Mouse (Mus musculus) MEL (cell line): ENCODE results near the gene Samsn1. TPM values are rescaled to one million over a fixed set of nuclear protein-coding genes. Genes with fewer than 3 reads are reported as not detected.

Experiments
- DNase-seq: peaks from one replicate; pipeline ENCODE4 v3.0.0; 2011; ENCODE audit warnings: low read depth, low spot score
- H3K27ac ChIP-seq: 2 replicates; pipeline ENCODE4 v1.5.1; 2012; ENCODE audit warnings: low read depth, mild to moderate bottlenecking, control low read depth, low read length, moderate library complexity; ENCODE audit not compliant: control insufficient read depth
- H3K27me3 ChIP-seq, 2 experiments: fragments of 150-350 bp in 1 of 2; sonication (generic) in 1 of 2; 2 replicates each; pipeline ENCODE4 v1.6.1; 2012; ENCODE audit warnings: low read length in 2 of 2, mild to moderate bottlenecking in 2 of 2, improper control_type of control experiment in 1 of 2, moderate library complexity in 1 of 2; ENCODE audit not compliant: insufficient read depth in 2 of 2, control insufficient read depth in 1 of 2
- H3K36me3 ChIP-seq, 2 experiments: 2 replicates each; pipeline ENCODE4 v1.6.1; 2012 to 2014; ENCODE audit warnings: low read length in 2 of 2, improper control_type of control experiment in 1 of 2, inconsistent platforms in 1 of 2, mild to moderate bottlenecking in 1 of 2; ENCODE audit not compliant: insufficient read depth in 2 of 2, control insufficient read depth in 1 of 2
- H3K4me1 ChIP-seq, 2 experiments: fragments of 150-350 bp in 1 of 2; sonication (generic) in 1 of 2; 2 replicates each; pipeline ENCODE4 v1.6.1; 2012; ENCODE audit warnings: low read length in 2 of 2, improper control_type of control experiment in 1 of 2, mild to moderate bottlenecking in 1 of 2; ENCODE audit not compliant: insufficient read depth in 2 of 2, control insufficient read depth in 1 of 2
- H3K4me3 ChIP-seq, 2 experiments: fragments of 150-350 bp in 1 of 2; sonication (generic) in 1 of 2; 2 replicates each; pipeline ENCODE4 v1.5.1; 2012; ENCODE audit warnings: low read depth in 2 of 2, low read length in 2 of 2, mild to moderate bottlenecking in 2 of 2, moderate library complexity in 2 of 2, control low read depth in 1 of 2, improper control_type of control experiment in 1 of 2; ENCODE audit not compliant: control insufficient read depth in 1 of 2, insufficient read depth in 1 of 2
- H3K79me2 ChIP-seq: 2 replicates; pipeline ENCODE4 v1.6.1; 2012; ENCODE audit warnings: mild to moderate bottlenecking, low read length, moderate library complexity; ENCODE audit not compliant: control insufficient read depth, poor library complexity, insufficient read depth
- H3K9ac ChIP-seq: 2 replicates; pipeline ENCODE4 v1.6.1; 2012; ENCODE audit warnings: low read depth, mild to moderate bottlenecking, control low read depth, low read length, moderate library complexity; ENCODE audit not compliant: control insufficient read depth, poor library complexity, severe bottlenecking
- H3K9me3 ChIP-seq: fragments of 150-350 bp; sonication (generic); replicated peaks from 2 replicates; pipeline ENCODE4 v1.6.1; 2012; ENCODE audit warnings: mild to moderate bottlenecking, low read length, improper control_type of control experiment, moderate library complexity; ENCODE audit not compliant: insufficient read depth
- BHLHE40 ChIP-seq: IDR thresholded peaks from 2 replicates; pipeline ENCODE4 v1.6.1; 2012; ENCODE audit warnings: low read depth, mild to moderate bottlenecking, inconsistent platforms, low read length, improper control_type of control experiment, borderline replicate concordance
- CHD1 ChIP-seq: IDR thresholded peaks from 2 replicates; pipeline ENCODE4 v1.6.1; 2012; ENCODE audit warnings: low read depth, mild to moderate bottlenecking, inconsistent platforms, low read length, improper control_type of control experiment
- E2F4 ChIP-seq: IDR thresholded peaks from 2 replicates; pipeline ENCODE4 v1.6.1; 2011; ENCODE audit warnings: low read depth, low read length, improper control_type of control experiment, borderline replicate concordance
- EP300 ChIP-seq, 2 experiments: IDR thresholded peaks; 2 replicates each; pipeline ENCODE4 v1.6.1; 2011; ENCODE audit warnings: improper control_type of control experiment in 2 of 2, low read length in 2 of 2, low read depth in 1 of 2, mild to moderate bottlenecking in 1 of 2
- GABPA ChIP-seq: IDR thresholded peaks from 2 replicates; pipeline ENCODE4 v1.6.1; 2012; ENCODE audit warnings: low read depth, mild to moderate bottlenecking, inconsistent platforms, low read length, improper control_type of control experiment, moderate library complexity
- GATA1 ChIP-seq: IDR thresholded peaks from 2 replicates; pipeline ENCODE4 v1.6.1; 2011; ENCODE audit warnings: low read depth, low read length, improper control_type of control experiment
- HCFC1 ChIP-seq: IDR thresholded peaks from 2 replicates; pipeline ENCODE4 v1.6.1; 2012; ENCODE audit warnings: low read depth, mild to moderate bottlenecking, inconsistent platforms, low read length, improper control_type of control experiment, moderate library complexity
- KAT2A ChIP-seq: conservative IDR thresholded peaks from 2 replicates; pipeline ENCODE4 v1.6.1; 2012; ENCODE audit warnings: low read depth, low read length, improper control_type of control experiment, inconsistent platforms
- MAZ ChIP-seq: IDR thresholded peaks from 2 replicates; pipeline ENCODE4 v1.6.1; 2012; ENCODE audit warnings: low read depth, mild to moderate bottlenecking, inconsistent platforms, low read length, improper control_type of control experiment
- MYC ChIP-seq: IDR thresholded peaks from 2 replicates; pipeline ENCODE4 v1.6.1; 2011; ENCODE audit warnings: low read depth, mild to moderate bottlenecking, low read length, improper control_type of control experiment, moderate library complexity
- POLR2A ChIP-seq, 2 experiments: IDR thresholded peaks; 2 replicates each; pipeline ENCODE4 v1.6.1; 2011 to 2012; ENCODE audit warnings: low read length in 2 of 2, mild to moderate bottlenecking in 2 of 2, control low read depth in 1 of 2, improper control_type of control experiment in 1 of 2, low read depth in 1 of 2, moderate library complexity in 1 of 2; ENCODE audit not compliant: control insufficient read depth in 1 of 2, insufficient read depth in 1 of 2, poor library complexity in 1 of 2
- POLR2AphosphoS2 ChIP-seq: IDR thresholded peaks from 2 replicates; pipeline ENCODE4 v1.6.1; 2011; ENCODE audit warnings: low read length, improper control_type of control experiment
- RAD21 ChIP-seq: IDR thresholded peaks from 2 replicates; pipeline ENCODE4 v1.6.1; 2011; ENCODE audit warnings: mild to moderate bottlenecking, low read depth, low read length, improper control_type of control experiment
- SMC3 ChIP-seq: IDR thresholded peaks from 2 replicates; pipeline ENCODE4 v1.6.1; 2011; ENCODE audit warnings: low read depth, low read length, improper control_type of control experiment
- TAL1 ChIP-seq: IDR thresholded peaks from 2 replicates; pipeline ENCODE4 v1.6.1; 2012; ENCODE audit warnings: mild to moderate bottlenecking, inconsistent platforms, low read length, moderate library complexity, mixed read lengths
- TBP ChIP-seq: IDR thresholded peaks from 2 replicates; pipeline ENCODE4 v1.8.0; 2011; ENCODE audit warnings: low read depth, low read length, improper control_type of control experiment
- UBTF ChIP-seq: IDR thresholded peaks from 2 replicates; pipeline ENCODE4 v1.6.1; 2012; ENCODE audit warnings: low read depth, mild to moderate bottlenecking, inconsistent platforms, low read length, improper control_type of control experiment, moderate library complexity, borderline replicate concordance; ENCODE audit not compliant: insufficient read depth
- USF2 ChIP-seq, 2 experiments: IDR thresholded peaks; 2 replicates each; pipeline ENCODE4 v1.6.1; 2011 to 2012; ENCODE audit warnings: improper control_type of control experiment in 2 of 2, low read length in 2 of 2, borderline replicate concordance in 1 of 2, inconsistent platforms in 1 of 2, low read depth in 1 of 2, mild to moderate bottlenecking in 1 of 2; ENCODE audit not compliant: insufficient read depth in 1 of 2
- ZKSCAN1 ChIP-seq: IDR thresholded peaks from 2 replicates; pipeline ENCODE4 v1.6.1; 2012; ENCODE audit warnings: low read depth, mild to moderate bottlenecking, inconsistent platforms, low read length, improper control_type of control experiment, moderate library complexity
- polyA plus RNA-seq, 2 experiments: library from polyadenylated mRNA; stranded (reverse) in 1 of 2; unstranded in 1 of 2; fragments of >175 nt in 1 of 2; fragments of >200 nt in 1 of 2; gene quantifications; 2 replicates each; pipeline versions ENCODE4 v1.2.1 to v1.2.4; 2012; ENCODE audit warnings: low replicate concordance in 2 of 2, low read depth in 1 of 2; ENCODE audit not compliant: insufficient read length in 2 of 2, insufficient read depth in 1 of 2, missing spikeins in 1 of 2
- total RNA-seq: library from RNA; depleted of rRNA; stranded (reverse); fragments of 300-350 nt; gene quantifications from 2 replicates; pipeline ENCODE4 v1.2.3, GENCODE M21; 2012

The Samsn1 gene
- total and polyA plus RNA-seq, 3 experiments: 55.2 to 205 (median 63.0) TPM

GRCm38 (mm10) chr16:76047066-76047465, 25.0 kb upstream of the Samsn1 start:
- Histone ChIP-seq H3K27ac (no peak overlapping the region), H3K36me3 (no peaks in the 10 kb centered on the region), H3K4me1 (no peaks in the 10 kb centered on the region), H3K79me2 (no peaks in the 10 kb centered on the region), H3K9me3 (no peaks in the 10 kb centered on the region), H3K4me3 (no peak overlapping the region), H3K9ac (no peak overlapping the region), H3K27me3 (no peaks in the 10 kb centered on the region)
- TF ChIP-seq CHD1 (no peak), POLR2A (IDR thresholded peaks at IDR 0.05; ENCODE audit: control insufficient read depth in 1 of 2, insufficient read depth in 1 of 2, low read depth in 1 of 2, low read length in 2 of 2, poor library complexity in 1 of 2) (no peak), MAZ (no peak), BHLHE40 (no peak), SMC3 (no peak), EP300 (IDR thresholded peaks at IDR 0.05; ENCODE audit: low read depth in 1 of 2, low read length in 2 of 2) (no peak), TAL1 (no peak), KAT2A (no peak), RAD21 (no peak), USF2 (IDR thresholded peaks at IDR 0.05; ENCODE audit: borderline replicate concordance in 1 of 2, insufficient read depth in 1 of 2, low read depth in 1 of 2, low read length in 2 of 2) (no peak), TBP (no peak), GATA1 (no peak), GABPA (no peak), ZKSCAN1 (no peak), HCFC1 (no peak), UBTF (no peak), E2F4 (no peak)
- DNase-seq: no peak

- H3K27ac ChIP-seq: no peak overlapping the region
- no peak overlapping the region for H3K9ac ChIP-seq
- DNase-seq: no peak
- H3K4me1 ChIP-seq: no peaks in the 10 kb centered on the region
- no peak for TF ChIP-seq EP300 (IDR thresholded peaks at IDR 0.05; ENCODE audit: low read depth in 1 of 2, low read length in 2 of 2)
- TF ChIP-seq POLR2AphosphoS2: no peak
- TF ChIP-seq MYC: no peak
- H3K4me3 ChIP-seq: no peak overlapping the region
- no peaks in the 10 kb centered on the region for H3K36me3 ChIP-seq
- H3K27me3 ChIP-seq: no peaks in the 10 kb centered on the region
- H3K79me2 ChIP-seq: no peaks in the 10 kb centered on the region
- H3K9me3 ChIP-seq: no peaks in the 10 kb centered on the region
These were observed 18.4 kb upstream of the Samsn1 start for GRCm38 (mm10) chr16:76040319-76040945.
